ENCODE assay signal across 8 mouse cellular contexts in the genomic region with DNA sequence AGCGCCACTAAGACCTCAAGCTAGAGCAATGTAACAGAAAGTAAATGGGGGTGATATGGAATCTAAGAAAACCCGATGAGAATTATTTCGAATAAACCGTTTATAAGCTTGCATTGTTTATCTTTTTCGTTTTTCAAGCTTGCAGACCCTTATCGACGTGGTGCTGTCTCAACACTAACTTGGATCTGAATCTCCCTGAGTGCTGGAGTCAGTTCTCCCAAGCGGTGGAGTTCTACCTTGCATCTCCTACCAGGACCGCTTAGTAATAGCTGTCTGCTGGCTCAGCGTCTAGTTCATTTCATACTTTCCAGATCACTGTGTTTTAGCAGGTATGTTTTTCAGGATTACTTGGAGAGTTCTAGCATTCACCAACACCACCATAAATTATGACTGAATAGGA. TPM values are rescaled to one million over a fixed set of nuclear protein-coding genes. Genes with fewer than 3 reads are reported as not detected.
DNase-seq lines count a peak whose midpoint lies in the region; ATAC-seq and TF ChIP-seq lines count a peak whose summit lies in the region.

No protein-coding gene starts in this region.

- peak overlapping the region; percentile 61 for H3K4me3 ChIP-seq in spleen, adult 2 months (ENCODE audit: extremely low read depth, insufficient read depth, insufficient read length)
- H3K4me3 ChIP-seq in limb, embryonic 15.5 days = peak overlapping the region; percentile 82
- H3K4me3 ChIP-seq in stomach, postnatal 0 days (ENCODE audit: low read depth, low read length) = peak overlapping the region; percentile 72

- no peaks in the 10 kb centered on the region for H3K36me3 ChIP-seq in spleen, adult 2 months (ENCODE audit: control insufficient read depth, insufficient read depth, low read length)
- H3K36me3 ChIP-seq in limb, embryonic 15.5 days = peaks cover 10% of the 10 kb centered on the region; the same call in 1 of the 2 replicates
- 0 out of 2 replicates have a peak, but pooled peaks cover 2% of the 10 kb centered on the region for H3K36me3 ChIP-seq in stomach, postnatal 0 days (ENCODE audit: control insufficient read depth, insufficient read depth, low read length)

- no peaks in the 10 kb centered on the region for H3K4me1 ChIP-seq in spleen, adult 2 months (ENCODE audit: control insufficient read depth, insufficient read depth, insufficient read length)
- peaks cover 17% of the 10 kb centered on the region for H3K4me1 ChIP-seq in limb, embryonic 15.5 days
- no peaks in the 10 kb centered on the region; the same call in 1 of the 2 replicates for H3K4me1 ChIP-seq in stomach, postnatal 0 days (replicated peaks; ENCODE audit: control insufficient read depth, insufficient read depth)

- no peaks in the 10 kb centered on the region for H3K9me3 ChIP-seq in limb, embryonic 15.5 days
- H3K9me3 ChIP-seq in stomach, postnatal 0 days (ENCODE audit: control insufficient read depth, low read length) = no peaks in the 10 kb centered on the region

- peak; percentile 17 for DNase-seq in adrenal gland, postnatal 14 days
- DNase-seq in adrenal gland, adult (ENCODE audit: inconsistent age in 2 of 2, low spot score in 1 of 2) = no peak
- DNase-seq in spleen, adult 2 months (ENCODE audit: low read depth in 1 of 2, low spot score in 2 of 2) = no peak
- no peak for DNase-seq in spleen, adult 12 weeks (ENCODE audit: low spot score)
- DNase-seq in stomach, postnatal 0 days (ENCODE audit: low spot score) = no peak
- DNase-seq in gastrocnemius, postnatal 4 days (ENCODE audit: low spot score in 2 of 2) = no peak

- no peak for TF ChIP-seq CTCF in spleen, adult 2 months (IDR thresholded peaks at IDR 0.05; ENCODE audit: extremely low read depth, insufficient read depth, insufficient read length, insufficient replicate concordance)
- no peak for TF ChIP-seq CTCF in stomach, postnatal 0 days (IDR thresholded peaks at IDR 0.05; ENCODE audit: low read depth)

- ATAC-seq in limb, embryonic 15.5 days (ENCODE audit: insufficient number of reproducible peaks, low FRiP score, low TSS enrichment, low read depth) = no peak
- no peak for ATAC-seq in stomach, postnatal 0 days (ENCODE audit: low FRiP score, low TSS enrichment)
- no peak for ATAC-seq in activated CD4-positive, CD25-positive, alpha-beta regulatory T cell, adult 4 months

- no peak overlapping the region for H3K27ac ChIP-seq in spleen, adult 2 months (ENCODE audit: insufficient read depth, low read length)
- peak overlapping the region; percentile 86 for H3K27ac ChIP-seq in limb, embryonic 15.5 days
- H3K27ac ChIP-seq in stomach, postnatal 0 days (replicated peaks) = 0 out of 2 replicates have a peak overlapping the region, but pooled peaks have one; percentile 30

- H3K9ac ChIP-seq in limb, embryonic 15.5 days = peak overlapping the region; percentile 52
- H3K9ac ChIP-seq in stomach, postnatal 0 days (ENCODE audit: low read length) = peak overlapping the region; percentile 58

- peak overlapping the region; percentile 59 for H3K4me2 ChIP-seq in limb, embryonic 15.5 days
- peak overlapping the region; percentile 82 for H3K4me2 ChIP-seq in stomach, postnatal 0 days (replicated peaks; ENCODE audit: low read depth)

- TF ChIP-seq POLR2A in spleen, adult 2 months (IDR thresholded peaks at IDR 0.05; ENCODE audit: low read depth, low read length) = no peak

- no peak for TF ChIP-seq EP300 in stomach, postnatal 0 days (optimal IDR thresholded peaks at IDR 0.05)

- H3K27me3 ChIP-seq in spleen, adult 2 months (ENCODE audit: control insufficient read depth, insufficient read depth, low read length) = no peaks in the 10 kb centered on the region
- no peaks in the 10 kb centered on the region for H3K27me3 ChIP-seq in limb, embryonic 15.5 days
- H3K27me3 ChIP-seq in stomach, postnatal 0 days (ENCODE audit: control insufficient read depth, insufficient read depth, low read length) = no peaks in the 10 kb centered on the region

- 14% methylated on average over 10 of the region's 10 CpGs for WGBS in spleen, adult 2 months
- 11% methylated on average over 10 of the region's 10 CpGs for WGBS in limb, embryonic 15.5 days
- 9% methylated on average over 10 of the region's 10 CpGs for WGBS in stomach, postnatal 0 days

RNA-seq across cellular contexts. Expression of gene Blzf1, which starts 0.6 kb away (rescaled TPM):
- total RNA-seq in adrenal gland, postnatal 14 days (2021) = 24.6 and 25.0 TPM in 2 replicates
- polyA plus RNA-seq in spleen, adult 2 months (2012; rRNA removed) = 1.1 and 1.3 TPM in 2 replicates
- 45.5 and 46.2 TPM in 2 replicates for polyA plus RNA-seq in limb, embryonic 15.5 days (2015; fragmentation: Nextera tagmentation; extraction: Ambion mirVana)
- 48.7 and 50.5 TPM in 2 replicates for polyA plus RNA-seq in stomach, postnatal 0 days (2015; fragmentation: Nextera tagmentation; extraction: Ambion mirVana)
- 10 to 100 TPM; 17.9 to 21.2 TPM for polyA plus RNA-seq in activated CD4-positive, CD25-positive, alpha-beta regulatory T cell, adult 4 months (2017; shearing (Covaris generic))
- 10 to 100 TPM; 24.5 to 31.2 TPM for total RNA-seq in gastrocnemius, postnatal 4 days (2021)

RNA-seq across cellular contexts. Expression of gene Nme7, which starts 4.0 kb away (rescaled TPM):
- 15.5 TPM in 2 replicates for total RNA-seq in adrenal gland, postnatal 14 days (2021)
- 2.5 and 3.8 TPM in 2 replicates for polyA plus RNA-seq in spleen, adult 2 months (2012; rRNA removed)
- 30.3 and 31.4 TPM in 2 replicates for polyA plus RNA-seq in limb, embryonic 15.5 days (2015; fragmentation: Nextera tagmentation; extraction: Ambion mirVana)
- 14.9 and 17.8 TPM in 2 replicates for polyA plus RNA-seq in stomach, postnatal 0 days (2015; fragmentation: Nextera tagmentation; extraction: Ambion mirVana)
- 10 to 100 TPM; 12.4 to 19.6 TPM for polyA plus RNA-seq in activated CD4-positive, CD25-positive, alpha-beta regulatory T cell, adult 4 months (2017; shearing (Covaris generic))
- total RNA-seq in gastrocnemius, postnatal 4 days (2021) = 1 to 10 TPM; 7.7 to 8.5 TPM

RNA-seq across cellular contexts. Expression of gene Ccdc181, which starts 32.5 kb away (rescaled TPM):
- 8.2 and 9.8 TPM in 2 replicates for total RNA-seq in adrenal gland, postnatal 14 days (2021)
- polyA plus RNA-seq in spleen, adult 2 months (2012; rRNA removed) = 0.92 and 1.0 TPM in 2 replicates
- 5.5 and 6.4 TPM in 2 replicates for polyA plus RNA-seq in limb, embryonic 15.5 days (2015; fragmentation: Nextera tagmentation; extraction: Ambion mirVana)
- polyA plus RNA-seq in stomach, postnatal 0 days (2015; fragmentation: Nextera tagmentation; extraction: Ambion mirVana) = 7.5 and 8.6 TPM in 2 replicates
- 10 to 100 TPM in 1 of 2 experiments, 1 to 10 TPM in 1; 9.9 to 10.8 TPM for polyA plus RNA-seq in activated CD4-positive, CD25-positive, alpha-beta regulatory T cell, adult 4 months (2017; shearing (Covaris generic))
- total RNA-seq in gastrocnemius, postnatal 4 days (2021) = 1 to 10 TPM; 5.6 to 5.8 TPM

RNA-seq across cellular contexts. Expression of gene Slc19a2, which starts 59.1 kb away (rescaled TPM):
- 15.8 and 20.7 TPM in 2 replicates for total RNA-seq in adrenal gland, postnatal 14 days (2021)
- polyA plus RNA-seq in spleen, adult 2 months (2012; rRNA removed) = 2.9 and 4.2 TPM in 2 replicates
- 11.6 and 11.9 TPM in 2 replicates for polyA plus RNA-seq in limb, embryonic 15.5 days (2015; fragmentation: Nextera tagmentation; extraction: Ambion mirVana)
- 14.8 and 15.3 TPM in 2 replicates for polyA plus RNA-seq in stomach, postnatal 0 days (2015; fragmentation: Nextera tagmentation; extraction: Ambion mirVana)
- polyA plus RNA-seq in activated CD4-positive, CD25-positive, alpha-beta regulatory T cell, adult 4 months (2017; shearing (Covaris generic)) = 1 to 10 TPM; 2.1 to 2.7 TPM
- 1 to 10 TPM; 2.7 to 2.9 TPM for total RNA-seq in gastrocnemius, postnatal 4 days (2021)
